In the genomic region with DNA sequence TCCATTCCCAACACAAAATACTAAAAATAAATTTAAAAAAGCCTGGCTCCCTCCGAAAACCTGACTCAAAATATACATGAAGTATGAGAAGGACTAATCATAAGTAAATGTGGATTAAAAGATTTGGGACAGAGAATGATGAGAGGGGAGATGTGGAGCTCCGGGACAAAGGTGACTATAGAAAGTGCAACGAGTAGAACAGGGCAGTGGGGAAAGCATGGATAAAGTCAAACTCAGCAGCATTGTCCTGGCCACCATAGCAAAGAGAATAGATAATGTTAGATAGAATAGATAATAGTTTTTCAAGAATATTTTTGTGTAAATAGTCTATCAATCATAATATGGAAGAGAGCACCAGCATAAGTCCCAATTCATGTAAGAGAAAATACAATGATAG, we compare ENCODE assay signal across 8 mouse cellular contexts. TPM values are rescaled to one million over a fixed set of nuclear protein-coding genes. Genes with fewer than 3 reads are reported as not detected.
DNase-seq lines count a peak whose midpoint lies in the region; ATAC-seq lines count a peak whose summit lies in the region.

No protein-coding gene starts in this region.

- 65% methylated on average over 3 of the region's 3 CpGs for WGBS in heart, embryonic 16.5 days
- 75% methylated on average over 3 of the region's 3 CpGs for WGBS in embryonic facial prominence, embryonic 11.5 days
- 78% methylated on average over 3 of the region's 3 CpGs for WGBS in intestine, embryonic 14.5 days
- 52% methylated on average over 3 of the region's 3 CpGs for WGBS in midbrain, embryonic 16.5 days

- peak overlapping the region; percentile 87 for H3K4me3 ChIP-seq in heart, embryonic 16.5 days (ENCODE audit: low read length)
- H3K4me3 ChIP-seq in embryonic facial prominence, embryonic 11.5 days (ENCODE audit: low read depth, low read length), result peak overlapping the region; percentile 64
- peak overlapping the region; percentile 71 for H3K4me3 ChIP-seq in intestine, embryonic 14.5 days (ENCODE audit: low read depth, low read length)
- peak overlapping the region; percentile 75 for H3K4me3 ChIP-seq in midbrain, embryonic 16.5 days (ENCODE audit: low read depth, low read length)

- H3K9me3 ChIP-seq in heart, embryonic 16.5 days (replicated peaks; ENCODE audit: control insufficient read depth, low read length), result no peaks in the 10 kb centered on the region
- H3K9me3 ChIP-seq in embryonic facial prominence, embryonic 11.5 days (replicated peaks; ENCODE audit: control insufficient read depth, low read length), result no peaks in the 10 kb centered on the region
- no peaks in the 10 kb centered on the region for H3K9me3 ChIP-seq in intestine, embryonic 14.5 days (ENCODE audit: control insufficient read depth, low read length)
- H3K9me3 ChIP-seq in midbrain, embryonic 16.5 days (replicated peaks; ENCODE audit: control insufficient read depth, low read length, poor library complexity, severe bottlenecking), result no peaks in the 10 kb centered on the region

- H3K36me3 ChIP-seq in heart, embryonic 16.5 days (ENCODE audit: control insufficient read depth, insufficient read depth), result no peaks in the 10 kb centered on the region
- no peaks in the 10 kb centered on the region for H3K36me3 ChIP-seq in embryonic facial prominence, embryonic 11.5 days (replicated peaks; ENCODE audit: control insufficient read depth, insufficient read depth, low read depth, low read length)
- no peaks in the 10 kb centered on the region for H3K36me3 ChIP-seq in intestine, embryonic 14.5 days (ENCODE audit: control insufficient read depth, insufficient read depth, low read length)
- H3K36me3 ChIP-seq in midbrain, embryonic 16.5 days (ENCODE audit: control insufficient read depth, insufficient read depth, low read length), result no peaks in the 10 kb centered on the region

- no peak for ATAC-seq in heart, embryonic 16.5 days (replicated peaks; ENCODE audit: extremely low read depth, insufficient read depth, low FRiP score)
- no peak for ATAC-seq in embryonic facial prominence, embryonic 11.5 days (replicated peaks; ENCODE audit: insufficient number of reproducible peaks, low FRiP score, low TSS enrichment, low read depth)
- no peak; the same call in 1 of the 2 replicates for ATAC-seq in intestine, embryonic 14.5 days (replicated peaks; ENCODE audit: low FRiP score, low TSS enrichment, low read depth)
- peak; percentile 29; the same call in 1 of the 2 replicates for ATAC-seq in midbrain, embryonic 16.5 days
- no peak for ATAC-seq in megakaryocyte-erythroid progenitor cell, adult 5-6 weeks (replicated peaks; ENCODE audit: low FRiP score, low TSS enrichment, poor library complexity, severe bottlenecking)

- H3K27me3 ChIP-seq in heart, embryonic 16.5 days (ENCODE audit: control insufficient read depth, insufficient read depth, low read length), result no peaks in the 10 kb centered on the region
- H3K27me3 ChIP-seq in embryonic facial prominence, embryonic 11.5 days (ENCODE audit: control insufficient read depth, insufficient read depth, low read length), result no peaks in the 10 kb centered on the region
- no peaks in the 10 kb centered on the region for H3K27me3 ChIP-seq in intestine, embryonic 14.5 days (replicated peaks; ENCODE audit: control insufficient read depth, insufficient read depth, low read length)
- H3K27me3 ChIP-seq in midbrain, embryonic 16.5 days (ENCODE audit: control insufficient read depth, insufficient read depth, low read depth, low read length), result no peaks in the 10 kb centered on the region

- H3K4me2 ChIP-seq in heart, embryonic 16.5 days (ENCODE audit: low read depth, low read length), result peak overlapping the region; percentile 71
- no peak overlapping the region for H3K4me2 ChIP-seq in embryonic facial prominence, embryonic 11.5 days (ENCODE audit: low read depth, low read length)
- H3K4me2 ChIP-seq in intestine, embryonic 14.5 days (ENCODE audit: low read length), result peak overlapping the region; percentile 60
- H3K4me2 ChIP-seq in midbrain, embryonic 16.5 days (ENCODE audit: low read length), result peak overlapping the region; percentile 60

- H3K4me1 ChIP-seq in heart, embryonic 16.5 days (ENCODE audit: control insufficient read depth, insufficient read depth, low read length), result no peaks in the 10 kb centered on the region
- H3K4me1 ChIP-seq in embryonic facial prominence, embryonic 11.5 days (ENCODE audit: control insufficient read depth, insufficient read depth, low read length), result no peaks in the 10 kb centered on the region
- H3K4me1 ChIP-seq in intestine, embryonic 14.5 days (replicated peaks; ENCODE audit: control insufficient read depth, insufficient read depth, low read length), result 0 out of 2 replicates have a peak, but pooled peaks cover 3% of the 10 kb centered on the region
- H3K4me1 ChIP-seq in midbrain, embryonic 16.5 days (ENCODE audit: control insufficient read depth, insufficient read depth, low read length), result peaks cover 11% of the 10 kb centered on the region

- intact Hi-C loops in gastrocnemius, postnatal 14 days (cut with DNase I; ENCODE audit: low total_unique reads), result no loop called here

- no peak for DNase-seq in heart, adult 11 months
- DNase-seq in embryonic facial prominence, embryonic 11.5 days (ENCODE audit: low spot score), result no peak
- DNase-seq in intestine, embryonic 14.5 days (ENCODE audit: low spot score), result no peak
- no peak for DNase-seq in gastrocnemius, postnatal 14 days
- DNase-seq in embryo, embryonic 11 days, result no peak

- H3K27ac ChIP-seq in heart, embryonic 16.5 days (ENCODE audit: low read length), result no peak overlapping the region
- H3K27ac ChIP-seq in embryonic facial prominence, embryonic 11.5 days (replicated peaks; ENCODE audit: low read depth, low read length), result no peak overlapping the region
- peak overlapping the region; percentile 91; the same call in 1 of the 2 replicates for H3K27ac ChIP-seq in intestine, embryonic 14.5 days (ENCODE audit: low read depth)
- peak overlapping the region; percentile 96 for H3K27ac ChIP-seq in midbrain, embryonic 16.5 days (ENCODE audit: low read length)

- H3K9ac ChIP-seq in heart, embryonic 16.5 days (ENCODE audit: low read length), result peak overlapping the region; percentile 93; the same call in 1 of the 2 replicates
- no peak overlapping the region for H3K9ac ChIP-seq in embryonic facial prominence, embryonic 11.5 days (replicated peaks; ENCODE audit: low read length)
- H3K9ac ChIP-seq in intestine, embryonic 14.5 days (ENCODE audit: low read length), result peak overlapping the region; percentile 77; the same call in 1 of the 2 replicates
- H3K9ac ChIP-seq in midbrain, embryonic 16.5 days (ENCODE audit: low read depth, low read length), result peak overlapping the region; percentile 95

RNA-seq across cellular contexts. Expression of a gene that starts 48.7 kb away (rescaled TPM):
- polyA plus RNA-seq in heart, embryonic 16.5 days (2015; fragmentation: Nextera tagmentation; extraction: Ambion mirVana), result 13.9 and 14.8 TPM in 2 replicates
- polyA plus RNA-seq in embryonic facial prominence, embryonic 11.5 days (2014; fragmentation: Nextera tagmentation; extraction: Ambion mirVana), result 24.0 and 24.7 TPM in 2 replicates
- 22.7 and 23.6 TPM in 2 replicates for polyA plus RNA-seq in intestine, embryonic 14.5 days (2014; fragmentation: Nextera tagmentation; extraction: Ambion mirVana)
- polyA plus RNA-seq in midbrain, embryonic 16.5 days (2015; fragmentation: Nextera tagmentation; extraction: Ambion mirVana), result 18.4 and 21.4 TPM in 2 replicates
- total RNA-seq in gastrocnemius, postnatal 14 days (2021), result 1 to 10 TPM; 3.2 to 3.7 TPM
- total RNA-seq in megakaryocyte-erythroid progenitor cell, adult 5-6 weeks (2014; fragmentation: Nextera tagmentation), result 4.5 and 5.9 TPM in 2 replicates
- 3.2 and 16.7 TPM in 2 replicates for total RNA-seq in megakaryocyte-erythroid progenitor cell, adult 5-6 weeks (2017)

Comparison
In these comparisons a context has a peak if more than half of its experiments do, and no peak if none do; other contexts are left out.
1. H3K27ac ChIP-seq: peak in intestine, embryonic 14.5 days (single experiment) and midbrain, embryonic 16.5 days (single experiment); none in heart, embryonic 16.5 days (single experiment) and embryonic facial prominence, embryonic 11.5 days (single experiment).
2. Peak in every context shown above with its lines, with median percentiles within 50 percentile points of each other: H3K4me3 ChIP-seq.